Mouse (Mus musculus): ENCODE results near the gene Tldc2.

Gene Tldc2

DNA sequence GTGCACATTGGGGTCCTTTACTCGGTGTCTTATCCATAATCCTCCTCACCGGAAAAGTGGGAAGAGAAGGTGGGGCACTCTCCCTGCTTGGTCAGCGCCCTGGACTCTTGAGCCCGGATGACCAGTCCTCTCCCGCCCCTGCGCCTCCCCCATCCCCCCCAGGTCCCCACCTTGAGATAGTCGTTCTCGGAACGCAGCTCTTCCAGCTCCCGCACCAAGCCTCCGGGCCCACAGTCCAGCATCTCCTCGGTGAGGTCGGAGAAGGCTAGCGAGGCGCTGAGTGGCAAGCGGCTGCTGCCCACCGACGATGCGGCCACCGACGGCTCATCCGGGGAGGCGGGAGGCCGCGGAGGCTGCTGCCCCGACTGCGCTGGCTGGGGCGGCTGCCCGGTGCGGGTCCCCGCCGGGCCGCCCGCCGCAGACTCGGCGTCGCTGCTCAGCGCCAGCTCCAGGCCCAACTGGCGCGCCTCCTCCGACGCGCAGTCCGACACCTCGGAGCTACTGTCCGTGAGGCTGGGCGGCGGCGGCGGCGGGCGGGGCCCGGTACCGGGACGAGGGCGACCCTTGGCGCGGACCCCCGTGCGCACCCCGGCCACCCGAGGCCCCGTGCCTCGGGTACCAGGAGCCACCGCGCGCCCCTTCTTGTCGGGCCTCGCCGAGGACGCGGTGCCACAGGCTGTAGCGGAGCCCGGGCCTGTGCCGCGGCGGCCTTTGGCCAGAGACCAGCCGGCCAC, 8.6 kb upstream of the Tldc2 start:
- intact Hi-C loops (cut with DNase I) = no loop called here

DNA sequence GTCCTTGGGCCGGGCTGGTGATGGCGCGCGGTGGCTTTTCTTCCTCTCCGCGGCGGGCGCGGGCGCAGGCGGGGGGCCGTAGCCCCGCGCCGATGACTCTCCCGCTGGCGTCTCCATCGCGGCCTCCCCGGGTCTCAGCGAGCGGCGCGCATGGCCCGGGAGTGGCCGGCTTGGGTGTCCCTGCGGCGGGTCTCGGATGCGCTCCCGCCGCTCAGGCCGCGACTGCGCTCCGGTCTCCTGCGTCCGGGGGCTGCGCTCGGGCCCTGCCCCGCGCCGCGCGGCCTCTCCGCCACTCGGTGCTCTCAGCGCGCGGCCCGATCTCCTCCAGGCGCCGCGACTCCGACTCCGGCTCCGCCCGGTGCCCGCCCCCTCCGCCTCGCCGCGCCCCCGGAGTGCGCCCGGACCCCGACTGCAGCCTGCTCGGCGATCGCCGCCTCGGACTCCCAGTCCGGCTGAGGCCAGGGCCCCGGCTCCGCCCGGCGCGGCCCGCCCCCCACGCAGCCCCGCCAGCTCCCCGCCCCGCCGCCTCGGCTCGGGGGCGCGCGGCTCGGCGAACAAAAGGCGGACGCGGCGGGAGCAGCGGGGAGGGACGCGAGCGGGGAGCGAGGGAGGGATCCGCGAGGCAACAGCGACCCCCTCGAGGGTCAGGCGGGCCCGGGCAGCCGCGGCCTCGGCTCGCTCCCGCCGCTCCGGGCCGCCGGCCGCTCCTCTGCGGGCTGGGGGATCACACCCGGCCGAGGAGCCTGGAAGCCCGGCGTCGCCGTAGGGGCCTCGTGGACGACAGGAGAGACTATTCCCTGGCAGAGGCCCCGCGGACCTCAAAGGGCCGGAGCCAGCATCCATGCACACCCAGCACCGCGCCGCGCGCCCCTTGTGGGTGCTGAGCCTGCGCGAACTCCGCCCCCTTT, 7.8 kb upstream of the Tldc2 start, which contains the start of gene Soga1:
TSS of gene Soga1 (minus strand) at position 462 of the 908 bp plus-strand sequence.
- intact Hi-C loops (cut with DNase I) = no loop called here

- intact Hi-C loops (cut with DNase I) = loop anchor here (5.0 kb wide), 1 partner anchor 37 kb away; no protein-coding TSS in a partner anchor
Observed at GRCm38 (mm10) chr2:157079701-157080180, 7.1 kb upstream of the Tldc2 start.

- intact Hi-C loops (cut with DNase I) = loop anchor here (5.0 kb wide), 1 partner anchor 39 kb away; no protein-coding TSS in a partner anchor
Observed at GRCm38 (mm10) chr2:157081331-157081730, 5.5 kb upstream of the Tldc2 start.

DNA sequence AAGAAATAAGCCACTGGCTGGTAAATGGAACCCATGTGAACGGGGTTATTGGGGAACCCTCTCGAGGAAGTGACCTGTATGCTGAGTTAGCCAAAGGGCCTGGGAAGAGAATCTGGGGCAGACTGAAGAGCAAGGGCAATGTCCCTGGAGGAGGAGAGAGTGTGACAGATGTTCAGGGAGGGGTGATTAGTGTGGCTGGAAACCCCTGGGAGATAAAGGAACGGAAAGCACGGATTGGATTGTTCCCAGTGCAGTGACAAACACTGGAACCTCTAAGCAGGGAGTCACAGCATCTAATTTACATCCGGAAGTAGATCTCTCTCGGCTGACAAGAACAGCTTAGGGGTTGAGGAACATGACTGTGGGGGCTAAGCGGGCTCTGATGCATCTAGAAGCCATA, 4.9 kb upstream of the Tldc2 start:
- intact Hi-C loops (cut with DNase I) = loop anchor here (5.0 kb wide), 1 partner anchor 40 kb away; no protein-coding TSS in a partner anchor

DNA sequence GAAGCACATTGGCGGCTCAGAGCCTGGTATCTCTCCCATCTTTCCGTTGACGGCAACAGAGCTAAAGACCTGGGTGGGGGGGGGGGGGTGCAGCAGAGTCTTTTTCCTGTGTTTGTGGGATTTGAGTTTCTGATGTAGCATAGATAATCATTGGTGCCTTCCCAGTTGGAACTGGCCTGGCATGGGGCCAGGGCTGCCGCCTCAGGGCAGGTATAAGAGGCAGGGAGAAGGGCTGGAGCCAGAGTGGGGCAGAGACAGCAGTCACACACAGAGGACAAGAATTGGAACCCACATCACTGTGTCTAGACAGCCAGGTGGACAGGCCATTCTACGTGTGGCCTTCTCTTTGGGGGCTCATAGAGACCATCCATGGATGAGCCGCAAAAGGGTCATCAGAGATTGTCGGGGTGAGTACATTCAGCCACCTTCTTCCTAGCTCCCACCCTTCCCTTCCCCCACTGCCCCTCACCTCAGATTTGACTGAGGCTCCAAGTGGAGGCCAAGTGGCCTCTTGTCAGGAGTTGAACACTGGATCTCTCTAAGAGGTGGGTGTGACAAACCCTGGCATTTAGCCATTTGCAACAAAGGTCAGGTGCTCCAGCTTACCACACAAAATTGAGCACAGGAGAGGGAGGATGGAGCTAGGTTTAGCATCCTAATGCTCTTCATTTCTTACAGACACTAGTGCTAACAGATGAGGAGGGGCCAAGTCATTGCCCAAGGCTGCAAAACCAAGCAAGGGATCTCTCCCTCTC, 1.8 kb upstream of the Tldc2 start:
- intact Hi-C loops (cut with DNase I) = loop anchor here (5.0 kb wide), 1 partner anchor 43 kb away; no protein-coding TSS in a partner anchor

- intact Hi-C loops (cut with DNase I) = no loop called here
Observed at GRCm38 (mm10) chr2:157087536-157088317, 872 bp downstream of the Tldc2 start.

GRCm38 (mm10) chr2:157092024-157092423, 5.2 kb downstream of the Tldc2 start:
- intact Hi-C loops (cut with DNase I) = loop anchor here (5.0 to 10.0 kb wide), 2 partner anchors 217 to 280 kb away; no protein-coding TSS in a partner anchor

GRCm38 (mm10) chr2:157095005-157095755, 8.3 kb downstream of the Tldc2 start:
- intact Hi-C loops (cut with DNase I) = loop anchor here (5.0 to 10.0 kb wide), 3 partner anchors 63 to 220 kb away; no protein-coding TSS in a partner anchor

- intact Hi-C loops (cut with DNase I) = loop anchor here (5.0 to 10.0 kb wide), 3 partner anchors 67 to 225 kb away; no protein-coding TSS in a partner anchor
Observed at GRCm38 (mm10) chr2:157099532-157100318, 12.9 kb downstream of the Tldc2 start.

- intact Hi-C loops (cut with DNase I) = no loop called here
Observed at GRCm38 (mm10) chr2:157100319-157100605, 13.4 kb downstream of the Tldc2 start.

- intact Hi-C loops (cut with DNase I) = no loop called here
Observed at GRCm38 (mm10) chr2:157101650-157102049, 14.8 kb downstream of the Tldc2 start.

DNA sequence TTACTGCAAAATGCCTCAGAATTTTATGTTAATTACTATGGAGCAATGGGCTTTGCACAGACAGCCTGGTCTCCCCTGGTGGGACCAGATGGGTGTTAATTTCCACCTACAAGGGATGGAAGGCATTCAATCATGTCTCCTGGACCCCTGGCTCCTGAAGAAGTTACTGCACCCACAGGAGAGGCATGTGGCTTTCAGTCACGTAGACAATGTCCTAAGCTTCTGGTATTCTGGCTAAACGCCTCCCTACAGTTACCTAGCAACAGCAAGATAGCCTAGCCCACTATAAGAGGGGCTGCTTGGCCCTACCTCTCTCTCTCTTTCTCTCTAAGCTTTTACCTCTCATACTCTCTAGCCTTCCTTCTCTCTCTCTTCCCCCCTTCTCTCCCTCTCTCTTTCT, 15.4 kb downstream of the Tldc2 start:
- intact Hi-C loops (cut with DNase I) = no loop called here

DNA sequence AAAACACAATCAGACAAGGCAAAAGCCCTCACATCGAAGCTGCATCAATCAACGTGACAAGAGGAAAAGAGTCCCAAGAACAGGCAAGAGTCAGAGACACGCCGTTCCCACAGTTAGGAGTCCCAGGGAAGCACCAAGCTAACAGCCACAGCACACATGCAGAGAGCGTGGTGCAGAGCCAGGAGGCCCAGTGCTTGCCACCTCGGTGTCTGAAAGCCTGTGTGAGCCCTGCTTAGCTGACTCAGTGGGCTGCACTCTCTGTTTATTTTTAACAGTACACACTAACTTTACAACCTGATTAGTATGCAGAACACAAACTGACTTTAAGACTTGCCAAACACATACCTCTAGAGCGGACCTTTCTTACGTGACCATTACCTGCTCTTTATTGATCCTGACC, 17.6 kb downstream of the Tldc2 start:
- intact Hi-C loops (cut with DNase I) = no loop called here

DNA sequence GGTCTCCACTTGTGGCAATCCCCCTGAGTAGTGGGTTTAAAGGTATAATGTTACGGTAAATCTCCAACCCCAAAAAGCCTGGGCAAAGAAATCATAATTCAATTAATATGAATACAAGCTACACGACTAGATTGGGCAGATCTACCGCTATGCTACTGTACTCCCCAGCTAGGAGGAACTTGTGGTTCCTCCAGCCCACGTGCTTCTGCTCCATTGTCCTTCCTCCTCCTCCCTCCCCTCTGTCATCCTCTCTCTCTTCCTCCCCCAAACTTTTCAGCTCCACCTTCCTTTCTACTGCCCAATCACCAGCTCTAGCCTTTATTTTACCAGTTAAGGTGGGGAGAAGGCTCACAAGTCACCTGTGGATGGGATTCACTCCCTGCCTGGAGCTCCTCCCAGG, 21.4 kb downstream of the Tldc2 start:
- intact Hi-C loops (cut with DNase I) = no loop called here

- intact Hi-C loops (cut with DNase I) = no loop called here
Observed at GRCm38 (mm10) chr2:157116964-157117363, 30.1 kb downstream of the Tldc2 start.

DNA sequence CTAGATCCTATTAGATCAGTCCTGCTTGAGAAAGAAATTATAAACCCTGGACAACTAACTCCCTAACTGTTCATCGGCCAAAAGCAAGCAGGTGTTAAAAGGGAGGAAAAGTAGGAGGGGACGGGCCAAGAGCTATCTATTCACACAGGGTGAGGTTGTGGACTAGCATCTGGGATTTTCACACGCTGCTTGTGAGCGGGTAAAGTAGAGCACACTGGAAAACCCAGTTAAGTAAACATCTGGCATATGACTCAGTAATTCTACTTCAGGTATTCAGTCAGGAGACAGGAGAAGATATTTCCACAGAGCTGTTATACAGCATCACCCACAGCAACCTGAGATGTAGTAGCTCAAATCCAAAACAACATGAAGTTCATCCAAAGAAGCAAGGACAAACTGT, 31.7 kb downstream of the Tldc2 start:
- intact Hi-C loops (cut with DNase I) = no loop called here

DNA sequence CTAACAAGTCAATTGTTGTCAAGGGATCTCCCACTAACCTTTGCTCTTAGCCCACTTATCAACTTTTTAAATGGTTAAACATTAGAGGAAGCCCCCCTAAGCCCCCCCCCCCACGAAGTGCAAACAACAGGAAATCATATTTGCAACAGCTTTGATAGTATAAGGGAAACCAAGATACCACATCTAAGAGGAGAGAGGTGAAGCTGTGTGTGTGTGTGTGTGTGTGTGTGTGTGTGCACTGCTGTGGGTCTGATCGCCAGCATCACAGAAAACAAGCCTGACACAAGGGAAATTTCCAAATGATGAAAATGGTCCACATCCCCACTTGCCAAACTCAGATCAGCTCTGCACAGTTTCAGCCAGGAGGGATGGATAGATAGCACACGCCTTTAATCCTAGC, 32.2 kb downstream of the Tldc2 start:
- intact Hi-C loops (cut with DNase I) = no loop called here

GRCm38 (mm10) chr2:157121766-157122165, 34.9 kb downstream of the Tldc2 start:
- intact Hi-C loops (cut with DNase I) = no loop called here

All from adrenal gland (tissue).